Mouse (Mus musculus) ovary, postnatal 14 days (tissue): ENCODE data around the gene Csnk1e.

Experiments
- DNase-seq: peaks from one replicate; pipeline ENCODE4 v3.0.0; 2022; ENCODE audit warnings: low spot score

Gene Csnk1e

DNA sequence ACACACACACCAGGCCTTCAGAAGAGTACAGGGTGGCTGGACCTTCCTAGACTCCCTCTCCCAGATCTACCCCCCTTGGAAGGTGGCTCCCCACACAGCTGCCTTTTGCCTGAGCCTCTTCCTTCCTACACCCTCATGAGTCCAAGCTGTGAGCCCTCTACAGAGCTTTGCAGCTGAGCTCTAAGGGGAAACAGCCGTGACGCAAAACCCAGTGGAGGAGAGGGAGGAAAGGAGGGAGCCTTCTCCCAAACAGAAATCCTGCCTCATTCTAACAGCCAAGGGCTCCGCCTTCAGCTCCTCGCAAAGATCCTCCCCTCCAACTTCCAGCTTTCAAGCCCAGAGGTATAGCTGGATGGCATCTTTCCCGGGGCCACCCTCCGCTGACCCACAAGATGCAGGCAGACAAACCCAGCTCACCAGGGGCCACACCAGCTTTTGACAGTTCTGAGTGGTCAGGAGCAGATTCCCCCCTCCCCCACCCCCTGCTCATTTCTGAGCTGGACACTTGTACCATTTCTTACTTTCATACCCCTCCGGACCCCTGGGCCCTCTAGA lies 11.4 kb downstream of the Csnk1e start:
- no peak for DNase-seq

DNA sequence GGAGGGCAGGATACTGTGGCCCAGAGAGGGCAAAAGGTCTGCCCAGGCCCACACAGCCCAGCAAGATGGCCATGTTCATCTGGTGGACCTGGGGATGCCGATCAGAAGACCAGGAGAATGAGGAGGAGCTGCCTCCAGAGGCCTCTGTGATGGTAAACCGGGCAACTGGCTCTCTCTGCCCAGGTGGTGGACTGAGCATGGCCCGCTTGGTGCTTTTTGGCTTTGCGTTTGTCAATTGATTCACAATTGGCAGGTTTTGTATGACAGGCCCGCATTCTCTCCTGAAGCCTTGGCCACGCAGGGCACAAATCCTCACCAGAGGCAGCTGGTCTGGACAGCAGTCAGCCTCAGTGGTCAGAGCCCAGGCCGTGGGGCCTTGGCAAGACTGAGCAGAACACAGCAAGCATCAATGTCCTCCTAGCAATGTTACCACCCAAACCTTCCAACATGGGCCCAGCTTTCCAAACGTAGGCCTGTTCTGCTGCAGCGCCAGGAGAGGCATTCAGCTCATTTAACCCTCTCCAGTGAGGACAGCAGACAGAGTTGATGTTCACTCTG lies 12.3 kb downstream of the Csnk1e start:
- DNase-seq = no peak

DNA sequence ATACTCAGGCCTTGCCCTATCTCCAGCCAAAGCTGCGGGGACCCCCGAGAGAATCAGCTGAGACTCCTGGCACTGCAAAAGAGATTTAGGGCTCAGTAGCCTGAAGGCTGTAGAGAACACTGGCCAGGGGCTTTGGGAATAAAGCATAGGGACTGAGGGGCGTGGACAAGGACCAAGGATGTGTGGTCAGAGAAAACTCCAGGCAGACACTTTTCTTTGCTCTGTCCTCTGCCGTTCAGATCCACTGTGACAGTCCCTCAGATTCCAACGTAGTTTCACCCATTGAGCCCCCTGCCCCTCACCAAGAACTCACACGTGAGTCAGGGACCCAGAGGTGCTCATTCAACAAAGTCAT lies 13.1 kb downstream of the Csnk1e start:
- no peak for DNase-seq

DNA sequence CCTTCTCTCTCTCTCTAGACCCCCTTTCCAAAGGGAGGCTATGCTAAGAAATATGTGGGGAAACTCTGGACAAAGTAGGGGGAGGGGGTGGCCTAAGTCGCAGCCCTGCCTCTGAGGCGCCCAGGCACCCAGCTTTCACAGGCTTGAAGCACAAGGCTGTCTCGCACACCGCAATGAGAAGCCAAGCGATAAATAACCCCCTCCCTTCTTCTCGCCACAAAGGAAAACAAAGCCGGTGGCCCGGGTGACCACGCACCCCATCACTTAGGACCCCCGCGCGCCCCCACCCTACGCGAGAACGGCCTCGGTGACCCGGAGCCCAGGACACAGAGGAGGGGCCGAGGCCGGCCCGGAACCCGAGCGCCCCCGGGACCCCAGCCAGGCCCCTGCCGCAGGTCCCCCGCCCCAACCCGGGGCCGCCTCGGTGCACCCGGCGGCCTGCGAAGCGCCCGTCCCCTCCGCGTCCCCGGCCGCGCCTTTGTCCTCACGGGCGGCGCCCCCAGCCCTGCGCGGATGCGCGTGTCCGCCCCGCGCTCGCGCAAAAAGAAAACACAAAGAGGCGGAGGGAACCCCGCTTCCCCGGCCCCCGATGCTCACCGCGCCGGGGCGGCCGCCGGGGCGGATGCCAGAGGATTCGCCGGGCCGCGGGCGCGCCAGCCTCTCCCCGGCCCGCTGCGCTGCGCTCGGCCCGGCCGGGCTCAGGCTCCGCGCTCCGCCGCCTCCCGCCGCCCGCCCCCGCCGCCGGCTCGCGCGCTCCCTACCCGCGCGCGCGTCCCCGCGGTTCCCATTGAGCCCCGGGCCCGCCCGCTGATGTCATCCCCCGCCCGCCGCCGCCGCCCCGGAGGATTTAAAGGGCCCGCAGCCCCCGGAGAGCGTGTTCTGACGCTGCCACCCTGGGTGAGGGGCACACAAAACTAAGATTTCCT lies 13.8 kb downstream of the Csnk1e start:
- peak; percentile 74 for DNase-seq

DNA sequence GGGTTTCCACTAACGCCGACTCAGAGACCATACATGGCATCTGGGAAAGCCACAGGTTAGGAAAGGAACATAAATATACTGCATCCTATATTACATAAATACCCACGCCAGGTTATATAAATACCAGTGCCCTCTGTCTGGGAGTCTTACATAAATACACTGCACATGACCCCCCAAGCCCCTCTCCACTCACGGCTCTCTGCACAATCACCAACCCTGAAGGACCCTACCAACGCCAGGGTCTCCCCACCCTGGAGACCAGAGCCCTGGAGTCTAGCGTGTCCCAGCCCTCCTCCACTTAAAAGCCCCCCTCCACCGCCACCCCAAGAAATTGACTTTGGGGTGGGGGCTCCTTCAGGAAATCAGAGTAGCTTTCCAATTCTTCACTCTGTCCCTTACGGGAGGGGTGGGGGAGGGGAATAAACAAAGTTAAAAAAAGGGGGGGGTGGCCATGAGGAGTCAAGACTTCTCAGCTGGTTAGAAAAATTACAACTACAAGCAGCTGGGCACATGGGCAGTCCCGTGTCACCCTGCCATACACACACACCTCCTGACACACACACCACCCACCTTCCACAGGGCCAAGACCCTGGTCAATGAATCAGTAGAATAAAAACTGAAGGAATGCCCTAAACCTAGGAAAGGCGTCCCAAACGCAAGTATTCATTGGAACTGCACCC lies 14.6 kb downstream of the Csnk1e start:
- DNase-seq = no peak

DNA sequence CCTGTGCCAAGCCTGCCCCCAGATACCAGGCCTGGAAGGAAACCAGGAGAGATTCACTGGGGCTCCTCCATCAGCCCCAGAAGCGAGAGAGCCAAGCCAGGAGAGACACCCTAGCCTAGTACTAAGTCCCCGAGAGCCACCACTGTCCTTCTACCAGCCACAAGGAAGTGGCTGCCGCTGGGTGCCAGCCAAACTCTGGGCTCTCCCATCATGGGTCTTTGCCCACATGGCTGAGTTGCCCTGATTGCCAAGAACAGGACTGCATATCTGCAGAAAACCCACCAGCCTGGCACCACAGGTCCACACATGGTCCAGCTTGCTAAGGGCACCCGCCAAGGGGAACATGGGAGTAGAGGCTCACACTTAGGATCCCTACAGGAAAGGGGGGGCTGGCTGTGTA lies 15.1 kb downstream of the Csnk1e start:
- DNase-seq = no peak

DNA sequence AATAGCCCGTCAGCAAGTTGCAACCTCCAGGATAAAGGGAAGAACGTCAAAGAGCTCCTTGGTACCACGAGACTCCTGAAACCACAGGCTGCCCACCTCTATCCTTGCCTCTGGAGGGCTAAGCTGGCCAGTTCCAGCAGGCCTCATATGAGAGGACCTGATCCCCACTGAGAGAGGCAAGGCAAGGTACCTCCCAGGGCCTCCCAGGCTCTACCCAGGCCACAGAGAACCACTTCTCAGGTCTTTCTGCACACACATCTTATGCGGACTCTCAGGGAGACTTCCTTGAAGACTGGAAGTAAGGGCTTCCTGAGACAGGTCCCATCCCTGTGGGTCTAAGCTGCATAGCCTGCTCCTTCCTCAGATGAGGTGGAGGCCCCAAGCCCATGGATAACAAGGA lies 16.0 kb downstream of the Csnk1e start:
- no peak for DNase-seq

DNA sequence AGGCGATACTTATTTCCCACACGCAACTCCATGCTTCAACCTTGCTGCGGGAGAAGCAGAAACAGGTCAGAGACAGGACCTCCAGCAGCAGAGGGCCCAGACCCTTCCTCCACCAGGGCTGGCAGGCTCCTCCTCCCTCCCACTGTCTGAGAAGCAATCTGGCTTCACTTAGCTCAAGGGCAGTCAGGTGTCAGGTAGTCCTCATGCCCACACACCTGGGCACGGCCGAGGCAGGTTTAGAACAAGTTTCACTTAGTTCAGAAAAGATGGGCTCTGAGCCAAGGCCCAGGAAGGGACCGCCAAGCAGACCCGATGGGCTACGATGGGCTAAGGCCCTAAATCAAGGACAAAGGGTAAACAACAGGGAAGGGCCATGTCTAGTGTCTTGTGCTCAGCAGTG lies 16.6 kb downstream of the Csnk1e start:
- no peak for DNase-seq

DNA sequence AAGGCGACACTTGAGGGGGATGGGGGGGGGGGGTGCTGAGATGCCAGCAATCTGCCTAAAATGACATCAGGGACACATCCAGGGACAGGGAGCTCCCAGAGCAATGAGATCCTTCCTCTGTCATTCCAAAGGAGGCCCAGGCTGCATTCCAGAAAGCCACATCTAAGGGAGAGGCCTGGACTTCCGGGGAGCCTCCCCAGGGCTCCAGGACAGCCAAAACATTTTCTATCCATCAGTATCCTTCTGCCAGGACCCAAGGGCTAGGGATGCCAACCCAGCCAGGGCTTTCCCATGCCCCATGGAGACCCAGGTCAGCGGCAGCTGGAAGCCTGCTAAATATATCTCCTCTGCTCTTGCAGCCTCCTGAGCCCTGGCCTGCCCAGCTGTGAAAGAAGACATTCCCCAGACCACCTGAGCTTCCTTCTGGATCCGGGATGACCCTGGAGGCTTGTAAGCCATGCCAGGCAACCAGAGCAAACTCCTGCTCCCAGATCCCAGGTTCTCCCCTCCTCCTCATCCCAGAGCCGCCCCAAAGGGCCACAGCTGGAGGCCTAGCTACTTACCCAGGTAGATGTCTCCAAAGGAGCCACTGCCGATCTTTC lies 17.1 kb downstream of the Csnk1e start:
- DNase-seq = no peak

DNA sequence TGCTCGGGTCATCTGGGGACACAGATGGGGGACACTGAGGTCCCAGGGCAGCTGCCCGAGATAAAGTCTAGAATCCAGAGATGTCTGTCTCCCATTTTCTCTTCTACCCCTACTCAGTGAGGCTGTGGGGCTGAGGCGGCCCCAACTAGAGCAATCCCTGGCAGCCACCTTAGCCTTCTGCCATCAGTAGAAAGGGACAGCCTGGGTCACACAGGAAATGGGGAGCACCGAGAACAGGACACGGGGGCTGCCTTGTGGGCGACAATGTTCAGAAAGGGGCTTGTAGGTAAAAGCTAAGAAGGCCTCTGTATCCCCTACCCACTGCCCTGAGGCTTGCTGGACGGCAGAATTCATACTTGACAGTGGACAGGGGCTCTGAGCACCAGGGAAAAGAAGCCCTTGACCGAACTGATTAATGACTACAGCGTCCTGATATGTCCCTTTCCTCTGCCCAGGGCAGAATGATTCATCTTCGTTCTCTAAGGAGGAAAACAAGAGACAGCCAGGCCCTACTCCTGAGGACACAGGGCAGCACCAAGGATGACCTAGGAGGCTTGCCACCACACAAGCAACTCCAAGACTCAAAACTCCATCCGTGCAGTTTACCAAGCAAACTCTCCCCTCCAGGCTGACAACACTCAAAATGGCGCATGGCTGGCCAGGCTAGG lies 17.7 kb downstream of the Csnk1e start:
- no peak for DNase-seq

DNA sequence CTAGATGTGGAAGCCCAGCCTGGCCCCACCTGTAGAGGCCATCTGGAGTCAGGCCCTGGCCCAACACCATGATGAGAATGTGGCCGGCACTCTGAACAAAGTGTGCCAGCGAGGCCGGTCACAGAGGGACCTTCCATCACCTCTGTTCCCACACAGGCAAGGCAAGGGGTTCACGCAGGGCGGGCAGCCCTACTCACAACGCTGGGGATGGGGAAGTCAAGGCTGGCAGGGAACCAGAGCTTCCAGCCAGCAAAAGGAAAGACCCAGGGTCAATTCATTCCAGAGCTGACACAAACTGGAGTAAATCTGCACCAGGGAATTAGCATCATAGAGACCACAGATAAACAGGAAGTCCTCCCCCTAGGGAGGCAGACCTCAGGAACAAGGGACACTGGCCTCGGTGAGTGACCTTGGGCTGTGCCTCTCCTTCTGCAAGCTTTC lies 18.9 kb downstream of the Csnk1e start:
- no peak for DNase-seq

DNA sequence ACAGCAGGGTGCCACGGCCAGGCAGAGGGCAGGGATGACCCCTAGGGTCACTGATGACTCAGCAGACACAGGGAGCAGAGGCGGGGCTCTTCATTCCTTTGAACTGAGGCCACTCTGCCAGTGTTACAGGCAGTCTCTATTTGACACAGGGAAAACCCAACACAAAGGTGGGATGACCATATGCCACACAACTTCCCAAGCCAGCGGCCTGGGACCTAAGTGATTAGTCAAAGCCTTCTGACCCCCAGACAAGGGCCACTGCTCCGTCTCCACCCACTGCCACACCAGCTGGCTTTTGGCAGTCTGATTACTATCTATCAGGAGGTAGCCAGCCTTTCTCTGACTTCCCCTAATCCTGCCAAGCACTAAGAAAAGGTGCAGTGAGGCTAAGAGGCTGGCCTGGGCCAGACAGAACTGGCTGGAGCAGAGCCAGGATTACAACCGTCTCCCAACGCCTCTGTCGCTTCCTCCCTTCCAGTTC lies 20.1 kb downstream of the Csnk1e start:
- DNase-seq = peak; percentile 40

DNA sequence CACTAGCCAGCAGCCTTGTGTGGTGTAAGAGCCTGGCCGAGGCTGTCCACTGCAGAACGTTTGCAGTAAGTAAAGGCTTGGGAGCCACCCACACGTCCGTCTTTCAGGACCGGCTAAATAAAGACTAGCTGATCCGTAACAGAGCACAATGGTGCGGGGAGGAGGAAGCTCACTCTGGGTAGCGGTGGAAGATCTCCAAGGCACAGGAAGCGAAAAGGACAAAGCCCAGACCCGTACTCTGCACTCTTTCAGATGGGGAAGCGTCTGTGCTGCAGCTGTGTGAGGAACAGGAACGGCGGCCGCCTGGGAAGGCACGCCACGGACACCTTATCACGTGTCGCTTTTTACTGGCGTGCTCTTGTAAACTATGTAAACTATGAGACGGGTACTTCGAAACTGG lies 22.5 kb downstream of the Csnk1e start:
- no peak for DNase-seq

DNA sequence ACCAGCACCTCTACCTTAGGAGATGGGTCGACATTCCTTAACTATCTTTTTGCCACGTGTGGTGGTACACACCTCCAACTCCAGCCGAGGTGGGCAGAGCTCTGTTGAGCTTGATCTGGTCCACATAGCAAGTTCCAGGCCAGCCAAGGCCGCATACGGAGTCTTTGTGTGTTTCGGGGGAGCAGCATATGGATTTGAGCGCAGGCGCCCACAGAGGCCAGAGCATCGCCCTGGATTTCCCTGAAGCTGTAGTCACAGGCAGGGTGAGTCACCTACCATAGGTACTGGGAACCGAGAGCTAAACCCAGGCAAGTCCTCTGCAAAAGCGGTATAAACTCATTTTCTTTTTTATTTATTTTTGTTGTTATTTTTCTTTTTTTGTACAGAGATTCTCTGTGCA lies 23.0 kb downstream of the Csnk1e start:
- DNase-seq = no peak

DNA sequence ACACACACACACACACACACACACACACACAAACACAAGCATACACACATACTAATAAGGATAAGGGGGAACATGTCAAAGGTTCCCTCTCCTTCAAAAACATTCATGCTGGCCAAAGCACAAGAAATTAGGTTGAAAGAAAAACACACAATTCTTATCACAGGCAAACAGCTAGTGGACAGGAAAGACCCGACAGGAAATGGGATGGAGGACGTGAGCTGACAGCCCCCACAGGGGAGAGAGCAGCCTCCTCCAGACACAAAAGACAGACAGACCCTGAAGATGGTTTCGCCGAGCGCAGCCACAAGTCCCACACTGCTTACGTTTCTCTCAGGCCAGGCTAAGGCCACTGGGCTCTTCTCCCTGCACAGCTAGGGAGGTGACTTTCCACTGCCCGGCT lies 23.4 kb downstream of the Csnk1e start:
- DNase-seq = no peak

DNA sequence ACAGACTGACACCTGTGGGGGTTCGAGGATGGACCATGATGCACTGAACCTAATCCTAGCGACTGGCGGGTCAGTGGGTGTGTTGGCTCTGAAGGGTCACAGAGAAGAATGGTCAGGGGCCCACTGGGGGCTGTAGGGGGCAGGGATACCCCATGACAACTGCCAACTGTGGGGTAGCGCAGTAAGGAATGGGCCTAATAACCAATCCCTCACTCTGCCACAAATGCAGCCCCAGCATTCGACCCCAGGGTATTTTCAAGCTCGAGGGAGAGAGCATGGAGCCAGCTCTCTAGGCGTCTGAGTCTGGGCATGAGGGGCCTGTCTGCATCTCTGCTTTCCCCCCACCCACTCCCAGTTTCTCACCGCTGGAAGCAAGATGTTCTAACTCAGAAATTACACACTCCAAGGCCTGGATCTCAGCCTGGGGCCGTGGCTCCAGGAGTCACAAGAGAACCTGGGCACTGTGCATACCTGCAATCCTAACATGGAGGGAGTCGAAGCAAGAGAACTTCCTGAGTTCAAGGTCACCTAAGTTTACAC lies 24.8 kb downstream of the Csnk1e start:
- no peak for DNase-seq

DNA sequence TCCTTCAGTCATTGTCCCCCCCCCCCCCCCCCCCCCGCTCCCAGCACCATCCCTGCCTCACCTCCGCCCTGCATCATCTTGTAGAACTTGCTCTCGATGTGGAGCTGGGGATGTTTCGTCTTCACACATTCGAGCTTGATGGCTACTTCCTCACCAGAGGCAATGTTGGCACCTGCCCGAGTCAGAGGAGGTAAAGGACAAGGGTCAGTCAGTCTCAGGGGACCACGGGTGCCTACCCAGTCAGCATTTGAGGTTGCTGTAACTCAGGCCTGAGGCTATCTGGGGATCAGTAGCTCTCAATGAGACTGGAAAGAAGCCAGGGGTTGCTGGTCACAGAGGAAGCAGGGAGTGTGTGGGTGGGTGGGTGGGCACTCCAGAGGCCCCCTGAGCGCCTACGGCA lies 25.4 kb downstream of the Csnk1e start:
- no peak for DNase-seq

DNA sequence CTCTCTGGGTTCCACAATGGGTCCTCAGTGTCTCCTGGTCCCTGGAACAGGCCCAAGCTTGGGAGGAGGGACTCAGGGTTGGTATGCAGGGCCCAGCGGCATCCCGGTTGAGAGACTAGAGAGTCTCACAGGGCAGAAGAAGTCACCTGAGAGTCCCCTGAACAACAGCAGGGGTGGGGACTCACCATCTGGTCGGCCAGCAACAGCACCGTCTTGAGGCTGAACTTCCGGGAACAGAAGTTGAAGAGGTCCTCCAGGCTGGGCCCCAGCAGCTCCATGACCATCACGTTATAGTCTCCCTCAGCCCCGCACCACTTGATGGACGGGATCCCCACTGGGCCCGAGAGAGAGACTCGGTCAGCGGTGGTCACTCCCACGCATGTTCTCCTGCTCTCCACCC lies 25.8 kb downstream of the Csnk1e start:
- DNase-seq = no peak

DNA sequence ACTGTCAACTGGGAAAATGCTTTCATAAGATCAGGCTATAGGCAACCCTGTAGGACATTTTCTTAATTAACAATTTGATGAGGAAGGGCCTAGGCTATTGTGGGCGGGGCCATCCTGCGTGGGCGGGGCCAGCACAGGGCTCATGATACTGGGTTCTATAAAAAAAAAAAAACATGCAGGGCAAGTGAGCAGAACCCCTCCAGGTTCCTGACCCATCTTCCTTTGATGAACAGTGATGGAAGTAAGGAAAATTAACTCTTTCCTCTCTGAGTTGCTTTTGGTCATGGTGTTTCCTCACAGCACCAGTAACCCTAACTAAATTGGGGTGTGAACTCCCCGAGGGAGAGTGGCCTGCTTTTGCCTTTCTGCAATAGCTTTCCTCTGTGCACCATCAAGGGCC lies 26.8 kb downstream of the Csnk1e start:
- DNase-seq = no peak

DNA sequence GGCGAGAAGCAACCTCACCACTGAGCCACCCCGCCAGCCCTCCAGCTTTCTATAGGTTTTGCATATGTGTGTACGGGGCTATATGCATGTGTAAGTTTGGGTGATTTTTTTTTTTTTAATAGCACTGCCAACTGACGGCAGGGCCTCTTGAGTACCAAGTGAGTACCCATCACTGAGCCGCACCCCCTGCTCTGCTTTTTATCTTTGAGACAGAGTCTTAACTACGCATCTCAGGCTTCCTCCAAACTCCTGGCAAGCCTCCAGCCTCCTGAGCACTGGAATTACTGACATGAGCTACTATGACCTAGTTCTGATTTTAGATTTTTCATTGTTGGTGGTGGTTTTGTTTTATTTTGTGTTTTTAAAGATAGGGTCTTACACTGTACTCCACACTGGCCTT lies 27.9 kb downstream of the Csnk1e start:
- no peak for DNase-seq

DNA sequence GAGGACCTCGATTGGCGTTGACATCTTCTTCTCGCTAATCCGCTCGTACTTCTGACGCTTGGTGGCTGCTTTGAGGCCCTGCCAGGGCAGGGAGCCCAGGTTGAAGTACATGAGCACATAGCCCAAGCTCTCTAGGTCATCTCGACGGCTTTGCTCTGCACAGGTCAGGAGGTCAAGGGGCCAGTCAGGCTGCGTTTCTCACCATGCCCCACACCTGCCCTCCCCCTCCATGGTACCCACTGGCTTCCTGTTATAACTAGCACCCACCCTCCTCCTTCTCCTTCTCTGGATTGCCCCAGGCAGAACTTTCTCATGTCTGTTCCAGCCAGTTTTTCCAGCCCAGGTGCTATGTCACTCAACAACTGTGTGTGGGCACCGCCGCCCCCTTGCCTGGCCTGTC lies 29.9 kb downstream of the Csnk1e start:
- DNase-seq = no peak

DNA sequence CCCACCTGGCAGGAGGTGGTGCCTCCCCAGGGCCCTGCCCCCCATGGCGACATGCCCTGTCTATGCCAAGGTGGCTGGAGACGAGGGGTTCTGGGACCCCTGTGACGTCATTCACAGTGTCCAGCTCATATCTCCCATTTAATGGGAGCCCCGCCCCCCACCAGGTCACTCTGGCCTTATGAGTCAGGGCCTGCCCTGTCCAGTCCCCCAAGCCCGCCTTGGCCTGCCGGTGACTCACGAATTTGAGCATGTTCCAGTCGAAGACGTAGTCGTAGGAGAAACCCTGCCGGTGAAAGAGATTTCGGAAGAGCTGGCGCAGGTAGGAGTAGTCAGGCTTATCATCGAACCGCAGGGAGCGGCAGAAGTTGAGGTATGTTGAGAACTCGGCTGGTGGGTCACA lies 30.8 kb downstream of the Csnk1e start:
- no peak for DNase-seq
